14 mouse cellular contexts compared by ENCODE assay signal in genomic region chr2:116051906-116052614, GRCm38 (mm10). TPM values are rescaled to one million over a fixed set of nuclear protein-coding genes. Genes with fewer than 3 reads are reported as not detected.
DNase-seq lines count a peak whose midpoint lies in the region; ATAC-seq lines count a peak whose summit lies in the region.
"Had no signal": no experiment of that assay in that cellular context is flagged by ENCODE, and none has a peak within 500 bp of the region (broad histone marks: within the 10 kb centered on the region; RNA-seq: fewer than 3 reads in every experiment).

No protein-coding gene starts in this region.

- peaks cover 25% of the 10 kb centered on the region for H3K4me1 ChIP-seq in embryonic facial prominence, embryonic 13.5 days
- peaks cover 47% of the 10 kb centered on the region for H3K4me1 ChIP-seq in embryonic facial prominence, embryonic 10.5 days
- H3K4me1 ChIP-seq in kidney, embryonic 14.5 days (ENCODE audit: control insufficient read depth, insufficient read depth, low read length): peaks cover 29% of the 10 kb centered on the region
- peaks cover 55% of the 10 kb centered on the region for H3K4me1 ChIP-seq in hindbrain, embryonic 12.5 days
- peaks cover 20% of the 10 kb centered on the region; the same call in 1 of the 2 replicates for H3K4me1 ChIP-seq in neural tube, embryonic 14.5 days (ENCODE audit: control insufficient read depth, insufficient read depth, low read length)

- no peak overlapping the region for H3K9ac ChIP-seq in embryonic facial prominence, embryonic 13.5 days
- H3K9ac ChIP-seq in kidney, embryonic 14.5 days (ENCODE audit: low read depth, low read length): no peak overlapping the region
- peak overlapping the region; percentile 5; the same call in 1 of the 2 replicates for H3K9ac ChIP-seq in hindbrain, embryonic 12.5 days
- no peak overlapping the region for H3K9ac ChIP-seq in neural tube, embryonic 14.5 days (replicated peaks; ENCODE audit: low read depth, low read length)

- no peak overlapping the region for H3K27ac ChIP-seq in embryonic facial prominence, embryonic 13.5 days
- no peak overlapping the region for H3K27ac ChIP-seq in embryonic facial prominence, embryonic 10.5 days (replicated peaks)
- peak overlapping the region; percentile 47; the same call in 1 of the 2 replicates for H3K27ac ChIP-seq in kidney, embryonic 14.5 days (ENCODE audit: low read depth, low read length)
- no peak overlapping the region; the same call in 1 of the 2 replicates for H3K27ac ChIP-seq in hindbrain, embryonic 12.5 days
- no peak overlapping the region for H3K27ac ChIP-seq in neural tube, embryonic 14.5 days (ENCODE audit: low read depth, low read length)

- no peaks in the 10 kb centered on the region for H3K36me3 ChIP-seq in embryonic facial prominence, embryonic 13.5 days
- H3K36me3 ChIP-seq in embryonic facial prominence, embryonic 10.5 days (replicated peaks): peaks cover 65% of the 10 kb centered on the region
- H3K36me3 ChIP-seq in kidney, embryonic 14.5 days (ENCODE audit: control insufficient read depth, insufficient read depth, low read length): peaks cover 36% of the 10 kb centered on the region
- H3K36me3 ChIP-seq in hindbrain, embryonic 12.5 days: peaks cover 14% of the 10 kb centered on the region; the same call in 1 of the 2 replicates
- no peaks in the 10 kb centered on the region for H3K36me3 ChIP-seq in neural tube, embryonic 14.5 days (ENCODE audit: control insufficient read depth, insufficient read depth, low read length)

- H3K4me2 ChIP-seq in embryonic facial prominence, embryonic 13.5 days: peak overlapping the region; percentile 7; the same call in 1 of the 2 replicates
- H3K4me2 ChIP-seq in kidney, embryonic 14.5 days (replicated peaks; ENCODE audit: low read depth, low read length): no peak overlapping the region; the same call in 1 of the 2 replicates
- H3K4me2 ChIP-seq in hindbrain, embryonic 12.5 days (replicated peaks): peak overlapping the region; percentile 43
- peak overlapping the region; percentile 36 for H3K4me2 ChIP-seq in neural tube, embryonic 14.5 days (ENCODE audit: low read depth, low read length)

- DNase-seq in embryonic facial prominence, embryonic 10.5 days (ENCODE audit: low spot score): no peak
- no peak for DNase-seq in kidney, postnatal 36 days
- no peak for DNase-seq in ovary, postnatal 36 days (ENCODE audit: low spot score)
- DNase-seq: adrenal gland, adult 2 months; heart, postnatal 36 days; lung, postnatal 14 days; right cerebral cortex, postnatal 25 days; thymus, adult 2 months had no signal

- no peak for ATAC-seq in embryonic facial prominence, embryonic 13.5 days (ENCODE audit: insufficient number of reproducible peaks, insufficient read depth, low FRiP score, low TSS enrichment, low read depth)
- no peak for ATAC-seq in kidney, embryonic 14.5 days (ENCODE audit: low FRiP score, low TSS enrichment)
- 0 out of 2 replicates have a peak, but pooled peaks have one; percentile 29 for ATAC-seq in hindbrain, embryonic 12.5 days (ENCODE audit: low FRiP score)
- 0 out of 2 replicates have a peak, but pooled peaks have one; percentile 49 for ATAC-seq in neural tube, embryonic 14.5 days (ENCODE audit: low read depth)
- no peak for ATAC-seq in frontal cortex, adult (ENCODE audit: low TSS enrichment)

- no peaks in the 10 kb centered on the region for H3K9me3 ChIP-seq in embryonic facial prominence, embryonic 13.5 days
- no peaks in the 10 kb centered on the region for H3K9me3 ChIP-seq in embryonic facial prominence, embryonic 10.5 days
- no peaks in the 10 kb centered on the region for H3K9me3 ChIP-seq in kidney, embryonic 14.5 days (ENCODE audit: control insufficient read depth, low read length)
- H3K9me3 ChIP-seq in hindbrain, embryonic 12.5 days (replicated peaks): no peaks in the 10 kb centered on the region
- no peaks in the 10 kb centered on the region for H3K9me3 ChIP-seq in neural tube, embryonic 14.5 days (ENCODE audit: control insufficient read depth, low read length)

- 50% methylated on average over 9 of the region's 9 CpGs for WGBS in embryonic facial prominence, embryonic 13.5 days
- WGBS in embryonic facial prominence, embryonic 10.5 days: 71% methylated on average over 9 of the region's 9 CpGs
- 67% methylated on average over 9 of the region's 9 CpGs for WGBS in kidney, embryonic 14.5 days
- 36% methylated on average over 9 of the region's 9 CpGs for WGBS in hindbrain, embryonic 12.5 days
- 25% methylated on average over 9 of the region's 9 CpGs for WGBS in neural tube, embryonic 14.5 days

- H3K4me3 ChIP-seq in embryonic facial prominence, embryonic 13.5 days: no peak overlapping the region
- no peak overlapping the region for H3K4me3 ChIP-seq in embryonic facial prominence, embryonic 10.5 days
- no peak overlapping the region for H3K4me3 ChIP-seq in kidney, embryonic 14.5 days (ENCODE audit: low read length)
- peak overlapping the region; percentile 7; the same call in 1 of the 2 replicates for H3K4me3 ChIP-seq in hindbrain, embryonic 12.5 days
- H3K4me3 ChIP-seq in neural tube, embryonic 14.5 days (ENCODE audit: low read depth, low read length): no peak overlapping the region
- H3K4me3 ChIP-seq: myocyte had no signal

- peaks cover 16% of the 10 kb centered on the region for H3K27me3 ChIP-seq in embryonic facial prominence, embryonic 13.5 days
- peaks cover 1% of the 10 kb centered on the region; the same call in 1 of the 2 replicates for H3K27me3 ChIP-seq in embryonic facial prominence, embryonic 10.5 days (replicated peaks; ENCODE audit: low read depth, poor library complexity, severe bottlenecking)
- no peaks in the 10 kb centered on the region for H3K27me3 ChIP-seq in kidney, embryonic 14.5 days (ENCODE audit: control insufficient read depth, insufficient read depth, low read length)
- no peaks in the 10 kb centered on the region for H3K27me3 ChIP-seq in hindbrain, embryonic 12.5 days
- H3K27me3 ChIP-seq in neural tube, embryonic 14.5 days (ENCODE audit: control insufficient read depth, insufficient read depth, low read length): no peaks in the 10 kb centered on the region

RNA-seq across cellular contexts. Expression of gene Meis2, which starts 13.6 kb away (rescaled TPM):
- 43.1 and 45.6 TPM in 2 replicates for polyA plus RNA-seq in embryonic facial prominence, embryonic 13.5 days (2015; fragmentation: Nextera tagmentation; extraction: Ambion mirVana)
- 67.0 and 71.9 TPM in 2 replicates for polyA plus RNA-seq in embryonic facial prominence, embryonic 10.5 days (2016; fragmentation: Nextera tagmentation; extraction: Ambion mirVana)
- 111 and 112 TPM in 2 replicates for polyA plus RNA-seq in kidney, embryonic 14.5 days (2014; fragmentation: Nextera tagmentation; extraction: Ambion mirVana)
- polyA plus RNA-seq in hindbrain, embryonic 12.5 days (2016; fragmentation: Nextera tagmentation; extraction: Ambion mirVana): 130 and 155 TPM in 2 replicates
- polyA plus RNA-seq in neural tube, embryonic 14.5 days (2014; fragmentation: Nextera tagmentation; extraction: Ambion mirVana): 102 and 117 TPM in 2 replicates

Comparison
In these comparisons a context has a peak if more than half of its experiments do, and no peak if none do; other contexts are left out.
1. ATAC-seq: peak in hindbrain, embryonic 12.5 days (single experiment) and neural tube, embryonic 14.5 days (single experiment); none in embryonic facial prominence, embryonic 13.5 days (single experiment), kidney, embryonic 14.5 days (single experiment) and frontal cortex, adult (single experiment).